Mouse (Mus musculus): ENCODE results near the gene Sgip1. TPM values are rescaled to one million over a fixed set of nuclear protein-coding genes. Genes with fewer than 3 reads are reported as not detected.

Sgip1 gene
- polyA plus RNA-seq, 1 experiment from 2014 or later: 68.6 TPM

DNA sequence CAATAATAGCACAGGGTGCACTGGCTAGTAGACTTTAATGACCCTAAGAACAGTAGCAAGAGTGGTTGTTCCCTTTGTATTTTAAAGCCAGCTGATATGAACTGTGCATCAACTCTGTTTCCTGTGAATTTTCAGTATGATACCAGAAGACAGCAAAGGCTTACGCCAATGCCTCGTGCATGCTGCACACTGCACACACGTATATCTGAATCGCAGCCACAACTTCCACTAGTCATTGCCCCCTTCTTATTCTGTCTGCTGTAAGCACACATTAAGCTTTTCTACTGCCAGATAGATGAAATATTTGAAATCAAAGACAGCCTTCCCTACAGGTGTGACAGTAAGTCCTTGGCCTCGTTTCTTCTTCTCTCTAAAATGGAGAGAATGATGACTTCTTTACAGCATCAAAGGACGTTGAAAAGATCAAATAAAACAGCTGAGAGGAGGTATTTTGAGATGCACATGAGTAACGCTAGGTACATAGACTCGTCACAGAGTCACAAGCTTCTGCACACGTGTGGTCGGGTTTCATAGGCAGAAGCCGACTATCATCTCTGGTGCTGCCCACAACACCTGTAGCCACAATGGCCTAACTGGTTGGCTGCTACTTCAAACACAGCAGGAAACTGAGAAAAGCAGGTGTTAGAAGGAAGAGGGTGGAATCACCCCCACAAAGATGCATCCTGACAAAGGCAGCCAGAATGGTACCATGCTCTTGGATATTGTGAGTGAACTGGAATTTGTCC lies 249.7 kb downstream of the Sgip1 start:
- no peak overlapping the region for H3K9ac ChIP-seq
- H3K27ac ChIP-seq: no peak overlapping the region
- H3K9me3 ChIP-seq: no peaks in the 10 kb centered on the region
- no peak overlapping the region for H3K4me2 ChIP-seq
- no peaks in the 10 kb centered on the region for H3K27me3 ChIP-seq
- H3K4me1 ChIP-seq (replicated peaks): 0 out of 2 replicates have a peak, but pooled peaks cover 3% of the 10 kb centered on the region
- H3K4me3 ChIP-seq: no peak overlapping the region
- no peaks in the 10 kb centered on the region for H3K36me3 ChIP-seq
- no peak for ATAC-seq (ENCODE audit: low FRiP score)
- 88% methylated on average over 11 of the region's 11 CpGs for WGBS

GRCm38 (mm10) chr4:102991685-102992084 lies 250.6 kb downstream of the Sgip1 start:
- no peak overlapping the region for H3K4me2 ChIP-seq
- no peaks in the 10 kb centered on the region for H3K9me3 ChIP-seq
- no peak overlapping the region for H3K4me3 ChIP-seq
- no peaks in the 10 kb centered on the region for H3K36me3 ChIP-seq
- no peak overlapping the region for H3K9ac ChIP-seq
- 77% methylated on average over 3 of the region's 3 CpGs for WGBS
- 0 out of 2 replicates have a peak, but pooled peaks cover 3% of the 10 kb centered on the region for H3K4me1 ChIP-seq (replicated peaks)
- H3K27ac ChIP-seq: no peak overlapping the region
- no peaks in the 10 kb centered on the region for H3K27me3 ChIP-seq
- ATAC-seq (ENCODE audit: low FRiP score): no peak

DNA sequence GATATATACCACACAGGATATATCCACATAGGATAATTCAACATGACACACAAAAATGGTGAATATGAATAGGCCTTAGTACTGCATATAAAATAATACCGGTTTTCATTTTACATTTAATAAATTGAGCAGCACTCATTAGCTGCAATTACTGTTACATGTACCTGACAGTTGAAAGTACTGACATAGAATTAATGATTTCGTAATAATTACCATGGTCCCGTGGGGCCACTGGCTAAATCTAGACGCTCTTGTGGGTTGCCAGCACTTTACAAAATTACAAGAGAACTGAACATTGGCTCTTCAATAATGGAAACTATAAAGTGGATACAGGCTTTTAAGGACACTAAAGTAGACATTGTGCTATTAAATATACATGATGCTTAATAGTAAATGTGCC lies 263.6 kb downstream of the Sgip1 start:
- Histone ChIP-seq H3K4me1 (replicated peaks) (peaks cover 9% of the 10 kb centered on the region), H3K27ac (no peak overlapping the region)

GRCm38 (mm10) chr4:103005190-103005945 lies 264.3 kb downstream of the Sgip1 start:
- no peak for ATAC-seq (ENCODE audit: low FRiP score)
- no peak overlapping the region for H3K9ac ChIP-seq
- peaks cover 9% of the 10 kb centered on the region for H3K4me1 ChIP-seq (replicated peaks)
- H3K27me3 ChIP-seq: no peaks in the 10 kb centered on the region
- no peak overlapping the region for H3K4me3 ChIP-seq
- H3K4me2 ChIP-seq: no peak overlapping the region
- no peaks in the 10 kb centered on the region for H3K36me3 ChIP-seq
- no peak overlapping the region for H3K27ac ChIP-seq
- 53% methylated on average over 15 of the region's 15 CpGs for WGBS
- no peaks in the 10 kb centered on the region for H3K9me3 ChIP-seq

More for the DNA sequence above, 263.6 kb downstream of the Sgip1 start:
- H3K4me3 ChIP-seq: no peak overlapping the region
- no peaks in the 10 kb centered on the region for H3K9me3 ChIP-seq
- no peak overlapping the region for H3K4me2 ChIP-seq
- no peaks in the 10 kb centered on the region for H3K36me3 ChIP-seq
- H3K9ac ChIP-seq: no peak overlapping the region
- ATAC-seq (ENCODE audit: low FRiP score): no peak
- H3K27me3 ChIP-seq: no peaks in the 10 kb centered on the region
- WGBS: 75% methylated on average over 4 of the region's 4 CpGs

DNA sequence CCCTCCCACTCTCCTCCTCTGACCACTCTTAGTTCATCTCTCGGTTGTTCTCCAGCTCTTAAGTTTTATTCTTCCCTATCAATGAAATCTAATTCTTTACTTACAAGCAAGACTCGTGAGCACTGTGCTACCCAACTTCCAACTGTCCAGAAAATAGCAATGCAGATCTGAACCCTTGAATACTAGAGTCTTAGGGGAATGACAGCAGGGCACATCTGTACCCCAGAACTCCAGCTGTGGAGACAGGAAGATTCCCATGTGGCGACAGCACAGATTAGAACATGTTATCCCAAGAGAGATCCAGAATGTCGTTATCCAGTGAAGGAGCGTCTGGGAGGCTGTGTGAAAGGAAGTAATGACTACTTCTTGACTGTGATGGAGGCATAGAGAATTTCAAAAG lies 265.2 kb downstream of the Sgip1 start:
- ATAC-seq (ENCODE audit: low FRiP score): no peak
- Histone ChIP-seq H3K9me3 (no peaks in the 10 kb centered on the region), H3K27ac (no peak overlapping the region), H3K4me3 (no peak overlapping the region), H3K4me2 (no peak overlapping the region), H3K27me3 (no peaks in the 10 kb centered on the region), H3K36me3 (no peaks in the 10 kb centered on the region), H3K4me1 (replicated peaks) (peaks cover 9% of the 10 kb centered on the region), H3K9ac (no peak overlapping the region)
- 69% methylated on average over 5 of the region's 5 CpGs for WGBS

DNA sequence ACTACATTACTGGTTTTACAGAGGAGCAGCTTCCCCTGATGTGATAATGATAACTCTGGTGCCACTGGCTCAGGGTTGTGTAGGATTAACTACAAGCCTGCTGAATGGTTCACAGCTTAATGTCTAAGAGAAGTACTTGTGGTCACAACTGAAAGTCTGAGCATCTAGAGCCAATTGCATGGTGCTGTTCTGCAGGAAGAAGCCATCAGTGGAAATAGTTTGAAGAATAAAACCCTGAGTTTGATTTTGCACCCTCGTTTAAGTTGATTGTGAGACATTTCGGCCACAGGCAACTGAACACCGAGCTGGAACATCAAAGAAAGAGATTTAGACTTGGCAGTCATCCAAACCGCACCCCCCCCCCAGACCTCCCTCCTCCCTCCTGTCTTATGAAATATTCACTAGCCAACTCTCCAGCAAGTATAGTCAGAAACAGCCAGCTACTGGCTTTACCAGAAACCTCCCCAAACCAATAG lies 265.9 kb downstream of the Sgip1 start:
- Histone ChIP-seq H3K36me3 (no peaks in the 10 kb centered on the region), H3K4me2 (no peak overlapping the region), H3K27me3 (no peaks in the 10 kb centered on the region), H3K9ac (no peak overlapping the region), H3K4me1 (replicated peaks) (peaks cover 14% of the 10 kb centered on the region), H3K4me3 (no peak overlapping the region), H3K9me3 (no peaks in the 10 kb centered on the region), H3K27ac (peak overlapping the region; percentile 52; the same call in 1 of the 2 replicates)
- ATAC-seq (ENCODE audit: low FRiP score): no peak
- WGBS: 37% methylated on average over 4 of the region's 4 CpGs

DNA sequence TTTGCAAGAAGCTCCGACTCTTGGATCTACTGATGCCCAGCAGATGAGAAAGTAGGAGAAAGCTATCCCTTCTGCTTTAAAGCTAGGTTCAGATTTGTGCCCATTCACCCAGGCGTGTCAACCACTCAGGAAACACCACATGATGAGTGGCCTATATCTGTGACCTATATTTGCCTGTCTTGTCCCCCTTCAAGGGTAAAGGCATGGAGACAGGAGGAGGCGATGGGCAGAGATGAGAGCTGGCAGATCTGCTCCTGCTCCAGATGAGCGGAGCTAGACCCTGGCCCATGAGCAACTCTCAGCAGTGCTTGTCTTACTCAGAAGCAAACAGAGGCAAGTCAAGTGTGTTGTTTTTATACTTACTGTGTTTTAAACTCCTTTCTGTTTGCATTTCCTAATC lies 269.6 kb downstream of the Sgip1 start:
- 96% methylated on average over 4 of the region's 4 CpGs for WGBS
- Histone ChIP-seq H3K36me3 (no peaks in the 10 kb centered on the region), H3K27ac (no peak overlapping the region), H3K9me3 (no peaks in the 10 kb centered on the region), H3K9ac (no peak overlapping the region), H3K4me3 (no peak overlapping the region), H3K27me3 (no peaks in the 10 kb centered on the region), H3K4me2 (no peak overlapping the region), H3K4me1 (replicated peaks) (peaks cover 22% of the 10 kb centered on the region)
- no peak for ATAC-seq (ENCODE audit: low FRiP score)

GRCm38 (mm10) chr4:103011823-103012222 lies 270.7 kb downstream of the Sgip1 start:
- WGBS: 39% methylated on average over 7 of the region's 7 CpGs

DNA sequence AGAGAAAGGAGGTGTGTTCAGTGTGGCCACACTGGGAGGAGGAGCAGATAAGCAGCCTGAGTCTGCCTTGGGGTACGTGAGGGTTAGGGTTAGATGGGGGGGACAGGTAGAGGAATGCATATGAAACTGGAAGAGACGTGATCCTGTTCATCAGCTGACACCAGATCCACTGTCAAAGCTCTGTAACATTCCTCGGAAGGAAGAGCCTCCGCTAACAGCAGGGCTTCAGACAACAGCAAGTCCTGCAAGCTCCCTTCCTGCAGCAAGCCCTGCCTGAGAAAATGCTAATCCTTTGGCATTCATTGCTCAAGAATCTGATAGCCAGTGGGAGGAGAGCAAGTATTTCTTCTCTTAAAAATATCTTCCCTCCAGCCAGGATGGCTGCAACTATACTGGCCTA lies 272.4 kb downstream of the Sgip1 start:
- H3K27ac ChIP-seq: no peak overlapping the region
- no peaks in the 10 kb centered on the region for H3K27me3 ChIP-seq
- H3K9ac ChIP-seq: no peak overlapping the region
- no peaks in the 10 kb centered on the region for H3K36me3 ChIP-seq
- 4% methylated on average over 4 of the region's 4 CpGs for WGBS
- no peaks in the 10 kb centered on the region for H3K9me3 ChIP-seq
- H3K4me2 ChIP-seq: no peak overlapping the region
- H3K4me3 ChIP-seq: no peak overlapping the region
- ATAC-seq (ENCODE audit: low FRiP score): no peak
- H3K4me1 ChIP-seq (replicated peaks): peaks cover 13% of the 10 kb centered on the region

More at GRCm38 (mm10) chr4:103011823-103012222, 270.7 kb downstream of the Sgip1 start:
- no peaks in the 10 kb centered on the region for H3K9me3 ChIP-seq
- H3K4me1 ChIP-seq (replicated peaks): peaks cover 15% of the 10 kb centered on the region
- 0 out of 2 replicates have a peak, but pooled peaks have one; percentile 57 for ATAC-seq (ENCODE audit: low FRiP score)
- 0 out of 2 replicates have a peak overlapping the region, but pooled peaks have one; percentile 19 for H3K4me2 ChIP-seq
- H3K27me3 ChIP-seq: no peaks in the 10 kb centered on the region
- H3K27ac ChIP-seq: peak overlapping the region; percentile 41
- no peak overlapping the region for H3K9ac ChIP-seq
- H3K4me3 ChIP-seq: no peak overlapping the region
- no peaks in the 10 kb centered on the region for H3K36me3 ChIP-seq

Other genes with a start within 250 kb of the Sgip1 start
- gene Tctex1d1, start 237.3 kb downstream of the Sgip1 start, polyA plus RNA-seq (2015; fragmentation: Nextera tagmentation; extraction: Ambion mirVana): 2.5 and 5.2 TPM in 2 replicates